Mouse (Mus musculus): ENCODE measurements at regions not wholly inside any gene's neighbourhood (a gene's known extent, or its start where the extent isn't known, plus 50 kb on each side); places are given as distances from the start of the nearest gene placed in this dataset.
A peak's percentile ranks its signal among the peaks of the same experiment; 100 is the strongest.

GRCm38 (mm10) chr13:15380081-15380480 lies 83.0 kb upstream of the Gli3 start:
- Histone ChIP-seq H3K4me3 (ENCODE audit: low read depth, low read length) (no peak overlapping the region), H3K9ac (replicated peaks; ENCODE audit: low read length) (no peak overlapping the region), H3K4me2 (ENCODE audit: low read depth, low read length) (no peak overlapping the region), H3K4me1 (ENCODE audit: control insufficient read depth, insufficient read depth, low read length) (no peaks in the 10 kb centered on the region), H3K36me3 (replicated peaks; ENCODE audit: control insufficient read depth, insufficient read depth, low read depth, low read length) (no peaks in the 10 kb centered on the region), H3K27me3 (ENCODE audit: control insufficient read depth, insufficient read depth, low read length) (no peaks in the 10 kb centered on the region), H3K27ac (replicated peaks; ENCODE audit: low read depth, low read length) (no peak overlapping the region), H3K9me3 (replicated peaks; ENCODE audit: control insufficient read depth, low read length) (no peaks in the 10 kb centered on the region)
- ATAC-seq (replicated peaks; ENCODE audit: insufficient number of reproducible peaks, low FRiP score, low TSS enrichment, low read depth) (no peak), DNase-seq (ENCODE audit: low spot score) (no peak)
- 83% methylated on average over 8 of the region's 8 CpGs for WGBS

GRCm38 (mm10) chr13:15395249-15395648 lies 67.8 kb upstream of the Gli3 start:
- 9% methylated on average over 4 of the region's 4 CpGs for WGBS
- DNase-seq (ENCODE audit: low spot score) (peak; percentile 71), ATAC-seq (replicated peaks; ENCODE audit: insufficient number of reproducible peaks, low FRiP score, low TSS enrichment, low read depth) (peak; percentile 93)
- H3K27ac ChIP-seq (replicated peaks; ENCODE audit: low read depth, low read length): no peak overlapping the region
- peak overlapping the region; percentile 25; the same call in 1 of the 2 replicates for H3K9ac ChIP-seq (replicated peaks; ENCODE audit: low read length)
- H3K36me3 ChIP-seq (replicated peaks; ENCODE audit: control insufficient read depth, insufficient read depth, low read depth, low read length): no peaks in the 10 kb centered on the region
- no peak overlapping the region for H3K4me2 ChIP-seq (ENCODE audit: low read depth, low read length)
- no peaks in the 10 kb centered on the region; the same call in 1 of the 2 replicates for H3K4me1 ChIP-seq (ENCODE audit: control insufficient read depth, insufficient read depth, low read length)
- no peaks in the 10 kb centered on the region for H3K27me3 ChIP-seq (ENCODE audit: control insufficient read depth, insufficient read depth, low read length)
- H3K9me3 ChIP-seq (replicated peaks; ENCODE audit: control insufficient read depth, low read length): no peaks in the 10 kb centered on the region
- no peak overlapping the region for H3K4me3 ChIP-seq (ENCODE audit: low read depth, low read length)

- Histone ChIP-seq H3K9ac (replicated peaks; ENCODE audit: low read length) (no peak overlapping the region), H3K27ac (replicated peaks; ENCODE audit: low read depth, low read length) (no peak overlapping the region), H3K9me3 (replicated peaks; ENCODE audit: control insufficient read depth, low read length) (no peaks in the 10 kb centered on the region), H3K4me2 (ENCODE audit: low read depth, low read length) (no peak overlapping the region; the same call in 1 of the 2 replicates), H3K4me1 (ENCODE audit: control insufficient read depth, insufficient read depth, low read length) (no peaks in the 10 kb centered on the region; the same call in 1 of the 2 replicates), H3K4me3 (ENCODE audit: low read depth, low read length) (no peak overlapping the region), H3K27me3 (ENCODE audit: control insufficient read depth, insufficient read depth, low read length) (no peaks in the 10 kb centered on the region), H3K36me3 (replicated peaks; ENCODE audit: control insufficient read depth, insufficient read depth, low read depth, low read length) (no peaks in the 10 kb centered on the region)
- 17% methylated on average over 7 of the region's 7 CpGs for WGBS
- ATAC-seq (replicated peaks; ENCODE audit: insufficient number of reproducible peaks, low FRiP score, low TSS enrichment, low read depth) (peak; percentile 30; the same call in 1 of the 2 replicates), DNase-seq (ENCODE audit: low spot score) (no peak)
Observed at GRCm38 (mm10) chr13:15395694-15396093, 67.3 kb upstream of the Gli3 start.

GRCm38 (mm10) chr13:15398677-15399076 lies 64.4 kb upstream of the Gli3 start:
- Histone ChIP-seq H3K9me3 (replicated peaks; ENCODE audit: control insufficient read depth, low read length) (no peaks in the 10 kb centered on the region), H3K4me3 (ENCODE audit: low read depth, low read length) (no peak overlapping the region), H3K4me2 (ENCODE audit: low read depth, low read length) (no peak overlapping the region), H3K27ac (replicated peaks; ENCODE audit: low read depth, low read length) (no peak overlapping the region), H3K4me1 (ENCODE audit: control insufficient read depth, insufficient read depth, low read length) (no peaks in the 10 kb centered on the region; the same call in 1 of the 2 replicates), H3K36me3 (replicated peaks; ENCODE audit: control insufficient read depth, insufficient read depth, low read depth, low read length) (no peaks in the 10 kb centered on the region), H3K27me3 (ENCODE audit: control insufficient read depth, insufficient read depth, low read length) (no peaks in the 10 kb centered on the region), H3K9ac (replicated peaks; ENCODE audit: low read length) (no peak overlapping the region)
- 48% methylated on average over 2 of the region's 2 CpGs for WGBS
- DNase-seq (ENCODE audit: low spot score) (no peak), ATAC-seq (replicated peaks; ENCODE audit: insufficient number of reproducible peaks, low FRiP score, low TSS enrichment, low read depth) (no peak)
